Mouse (Mus musculus) right cerebral cortex, postnatal 14 days (tissue): ENCODE results near the gene Cpox.
A peak's percentile ranks its signal among the peaks of the same experiment; 100 is the strongest.

ENCODE experiments used
- DNase-seq: peaks from one replicate; pipeline ENCODE4 v3.0.0; 2022

The Cpox gene

GRCm38 (mm10) chr16:58702329-58702932 is 32.3 kb downstream of the Cpox start:
- no peak for DNase-seq

DNA sequence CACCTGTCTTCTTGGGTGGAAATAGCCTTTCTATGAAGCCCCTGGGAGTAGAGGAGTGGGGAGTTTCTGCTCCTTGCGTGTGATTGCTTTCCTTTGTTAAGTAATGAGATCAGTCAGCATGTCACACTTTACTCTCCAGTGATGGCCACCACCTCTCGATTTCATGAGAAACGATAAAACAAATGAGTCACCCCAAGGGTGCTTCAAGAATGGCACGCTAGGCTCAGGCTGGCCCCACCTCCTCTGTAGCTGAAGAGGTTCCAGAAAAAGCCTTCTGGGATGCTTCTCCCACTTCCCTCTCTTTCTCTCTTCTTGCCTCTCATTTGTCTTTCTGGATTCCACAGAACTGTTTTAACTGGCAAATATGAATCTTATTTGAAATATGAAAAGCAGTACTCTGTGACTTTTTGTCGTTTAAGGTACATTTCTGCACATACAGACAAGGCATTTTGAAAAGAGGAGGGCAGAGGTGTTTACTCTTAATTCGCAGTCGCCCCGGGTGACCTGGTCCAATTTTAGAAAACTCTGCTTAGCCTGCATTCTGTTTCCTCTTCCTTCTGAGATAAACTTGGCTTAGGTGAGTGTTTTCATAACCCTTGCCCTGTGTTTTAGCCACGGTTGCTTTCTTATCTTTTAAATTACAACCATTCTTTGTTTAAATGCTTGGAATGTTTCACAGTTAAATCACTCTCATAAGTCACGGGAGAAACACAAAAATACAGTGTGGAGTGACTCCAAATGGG is 33.5 kb downstream of the Cpox start:
- DNase-seq, result no peak

DNA sequence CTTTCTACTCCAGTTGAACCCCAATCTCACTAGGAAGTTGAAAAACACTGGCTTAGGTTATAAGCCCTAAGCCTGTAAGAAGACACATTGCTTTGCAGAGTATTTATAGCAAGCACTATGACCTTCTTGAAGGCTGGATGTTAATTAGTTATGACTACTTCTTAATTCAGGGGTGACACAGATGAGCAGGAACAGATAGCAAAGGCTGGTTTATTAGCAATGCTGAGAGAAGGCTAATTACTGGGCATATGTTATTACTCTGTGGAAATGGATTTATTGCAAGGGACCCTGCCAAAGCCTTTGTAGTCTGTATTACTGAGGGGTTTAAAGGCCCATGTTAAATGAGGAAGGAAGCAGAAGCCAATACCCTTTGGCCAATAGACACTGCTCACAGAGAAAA is 34.9 kb downstream of the Cpox start:
- no peak for DNase-seq

GRCm38 (mm10) chr16:58707276-58707905 is 37.3 kb downstream of the Cpox start:
- DNase-seq, result no peak

- DNase-seq, result no peak
Measured at GRCm38 (mm10) chr16:58708601-58709475, 38.7 kb downstream of the Cpox start.

DNA sequence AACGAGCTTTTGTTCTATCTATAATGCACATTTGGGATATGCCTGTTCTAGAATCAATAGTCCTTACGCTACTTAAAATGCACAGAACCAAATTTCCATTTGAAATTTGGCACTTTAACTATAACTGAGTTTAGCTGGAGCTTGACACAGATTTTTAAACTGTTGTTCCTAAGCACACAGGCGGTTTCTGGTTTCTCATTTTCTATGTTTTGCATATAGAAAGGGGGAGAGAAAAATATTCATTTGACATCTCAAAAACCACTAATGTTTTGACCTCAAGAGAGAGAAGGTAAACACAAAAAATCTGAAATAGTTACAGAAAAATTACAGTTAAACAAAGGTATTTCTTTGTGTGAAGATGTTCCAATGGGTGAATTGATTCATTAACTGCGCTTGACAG is 39.4 kb downstream of the Cpox start:
- no peak for DNase-seq

GRCm38 (mm10) chr16:58712221-58712620 is 42.1 kb downstream of the Cpox start:
- DNase-seq, result no peak

DNA sequence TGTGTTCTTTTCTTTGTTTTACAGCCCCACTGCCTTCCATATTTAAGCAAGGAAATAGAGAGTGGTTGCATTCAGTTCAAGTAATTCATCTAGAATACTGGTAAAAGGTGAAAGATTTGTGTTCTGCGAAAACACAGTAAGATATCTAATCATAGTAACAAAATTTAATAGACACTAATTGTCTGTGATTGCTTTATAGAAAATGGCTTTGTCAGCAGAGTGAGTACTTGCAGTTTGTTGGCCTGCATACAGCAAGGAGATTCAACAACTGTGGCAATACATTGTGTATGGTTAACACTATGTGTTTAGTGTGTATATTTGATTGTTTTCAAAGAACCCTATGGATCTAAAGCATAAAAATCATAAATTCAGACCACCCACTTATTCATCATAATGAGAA is 43.0 kb downstream of the Cpox start:
- DNase-seq, result no peak

DNA sequence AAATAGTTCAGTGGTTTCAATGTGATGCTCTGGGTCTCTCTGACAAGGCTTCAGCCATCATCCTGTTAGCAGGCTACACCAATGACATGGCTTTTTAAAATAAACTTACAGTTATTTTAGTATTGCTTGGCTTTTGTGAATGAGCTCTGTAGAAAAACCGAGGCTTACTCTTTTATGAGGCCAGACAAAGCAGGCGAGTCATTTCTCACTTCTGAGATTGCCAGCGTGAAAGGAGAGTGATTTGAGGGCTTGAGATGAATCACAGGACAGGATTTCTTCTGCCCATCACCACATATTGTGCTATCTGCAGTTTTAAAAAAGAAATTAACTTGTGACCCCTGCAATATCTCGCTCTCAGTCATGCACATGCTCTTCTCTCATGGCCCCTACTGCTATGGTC is 44.9 kb downstream of the Cpox start:
- no peak for DNase-seq

DNA sequence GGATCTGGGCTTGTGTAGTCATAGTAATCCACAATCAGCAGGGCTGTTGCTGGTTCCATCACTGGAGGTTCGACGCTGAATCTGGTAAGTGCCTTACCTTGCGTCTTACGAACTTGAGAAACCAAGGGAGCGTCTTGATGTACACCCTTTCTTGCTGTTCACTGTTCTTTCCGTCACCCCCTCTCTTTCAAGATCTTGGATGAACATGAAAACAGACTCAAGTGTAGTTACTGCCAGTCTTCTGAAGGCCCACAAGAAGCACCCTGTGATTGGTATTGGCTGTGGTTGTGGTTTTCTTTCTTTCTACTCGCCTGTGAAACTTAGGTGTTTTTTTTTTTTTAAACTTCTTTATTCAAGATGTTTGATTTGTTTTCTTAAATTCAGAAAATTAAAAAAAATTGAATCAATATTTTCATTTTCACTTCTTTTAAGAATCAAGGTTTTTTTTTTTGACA is 48.6 kb downstream of the Cpox start, which contains the start of gene Gpr15:
TSS of gene Gpr15 (minus strand) at position 405 of the 455 bp plus-strand sequence.
- DNase-seq, result no peak

DNA sequence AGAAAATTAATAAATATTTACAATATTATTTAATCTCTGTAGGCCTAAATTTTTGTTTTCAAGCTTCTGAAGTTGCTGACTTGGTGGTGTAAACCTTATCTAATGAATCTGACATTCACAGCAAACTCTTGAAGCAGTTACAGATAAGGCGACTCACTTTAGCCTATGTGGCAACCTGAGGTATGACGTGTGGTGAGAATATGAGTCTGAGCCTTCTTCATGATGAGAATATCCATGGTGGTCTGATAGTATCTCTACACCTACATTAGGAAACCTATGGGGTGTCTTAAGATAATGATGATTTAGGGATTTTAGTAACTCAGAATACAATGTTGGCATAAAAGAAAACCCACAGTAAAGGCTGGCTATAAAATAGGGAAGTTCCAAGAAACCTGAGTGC is 52.2 kb downstream of the Cpox start:
- DNase-seq, result no peak

- DNase-seq, result no peak
Measured at GRCm38 (mm10) chr16:58726680-58727476, 56.8 kb downstream of the Cpox start.

- DNase-seq, result peak; percentile 91
Measured at GRCm38 (mm10) chr16:58727477-58728131, 57.5 kb downstream of the Cpox start, which contains the start of gene Cldnd1. Gene Cldnd1, plus strand, starts transcription at chr16:58727910.

DNA sequence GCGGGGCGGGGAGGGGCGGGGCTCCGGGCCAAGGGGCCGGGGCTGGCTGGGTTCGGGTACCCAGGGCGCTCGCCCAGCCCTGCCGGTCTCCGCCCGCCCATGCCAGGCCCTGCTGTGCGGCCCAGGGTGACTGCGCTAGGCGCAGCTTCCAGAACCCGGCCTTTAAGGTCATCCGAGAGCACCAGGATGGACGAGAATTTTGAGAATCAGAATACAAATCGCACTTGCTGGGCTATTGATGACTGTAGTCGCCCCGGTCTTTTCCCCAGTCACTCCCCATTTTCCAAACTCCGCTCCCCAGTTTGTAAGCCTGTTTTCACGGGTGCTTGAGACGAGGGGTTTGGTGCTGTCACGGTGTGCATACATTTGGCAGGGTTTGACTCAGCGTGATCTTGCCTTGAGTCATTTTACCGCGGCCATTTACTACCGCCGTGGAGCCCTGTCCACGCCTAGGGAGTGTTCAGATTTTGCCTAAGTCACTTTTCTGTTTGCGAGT is 58.1 kb downstream of the Cpox start:
- peak; percentile 9 for DNase-seq

DNA sequence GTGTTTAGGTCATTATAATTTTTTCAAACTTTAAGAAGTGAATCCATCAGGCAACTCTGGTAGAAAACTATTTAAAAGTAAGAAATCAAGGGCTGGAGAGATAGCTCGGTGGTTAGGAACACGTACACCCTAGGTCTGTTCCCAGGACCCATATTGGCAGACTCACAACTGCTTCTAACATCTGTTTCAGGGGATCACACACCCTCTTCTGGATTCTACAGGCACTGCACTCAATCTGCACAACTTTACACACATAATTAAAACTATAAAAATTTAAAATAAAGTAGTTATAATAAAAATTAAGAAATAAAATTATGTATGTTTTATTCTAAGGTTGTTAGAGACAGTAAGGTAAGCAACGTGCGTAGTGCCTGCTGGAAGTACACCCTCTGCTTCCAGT is 68.1 kb downstream of the Cpox start:
- DNase-seq, result no peak

DNA sequence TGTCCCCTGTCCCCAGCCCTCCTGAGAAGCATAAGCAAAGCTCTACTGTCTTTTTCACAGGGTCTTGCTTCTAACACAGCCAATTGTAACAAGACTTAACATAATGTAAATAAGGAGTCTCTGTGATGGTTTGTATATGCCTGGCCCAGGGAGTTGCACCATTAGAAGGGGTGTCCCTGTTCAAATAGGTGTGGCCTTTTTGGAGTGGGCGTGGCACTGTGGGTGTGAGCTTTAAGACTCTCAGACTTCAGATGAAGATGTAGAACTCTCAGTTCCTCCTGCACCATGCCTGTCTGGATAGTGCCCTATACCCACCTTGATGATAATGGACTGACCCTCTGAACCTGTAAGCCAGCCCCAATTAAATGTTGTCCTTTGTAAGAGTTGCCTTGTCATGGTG is 68.7 kb downstream of the Cpox start:
- DNase-seq, result no peak

DNA sequence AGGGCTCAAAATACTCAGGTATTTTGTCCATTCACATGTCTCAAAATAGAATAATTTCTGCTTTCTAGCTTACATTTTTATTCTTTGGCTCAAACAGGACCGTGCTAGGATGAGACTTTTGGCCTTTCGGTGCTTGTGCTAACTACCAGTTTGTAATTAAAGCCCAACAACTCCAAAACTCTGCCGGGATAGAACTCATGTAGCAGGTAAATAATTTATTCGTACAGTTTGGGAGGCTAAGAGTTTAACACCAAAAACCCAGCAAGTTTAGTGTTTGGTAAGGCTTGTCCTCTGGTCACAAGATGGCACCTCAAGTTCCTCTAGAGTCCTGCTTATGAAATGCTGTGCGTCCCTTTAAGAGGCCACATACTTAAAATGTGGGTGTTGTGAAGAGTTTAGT is 70.7 kb downstream of the Cpox start:
- no peak for DNase-seq

DNA sequence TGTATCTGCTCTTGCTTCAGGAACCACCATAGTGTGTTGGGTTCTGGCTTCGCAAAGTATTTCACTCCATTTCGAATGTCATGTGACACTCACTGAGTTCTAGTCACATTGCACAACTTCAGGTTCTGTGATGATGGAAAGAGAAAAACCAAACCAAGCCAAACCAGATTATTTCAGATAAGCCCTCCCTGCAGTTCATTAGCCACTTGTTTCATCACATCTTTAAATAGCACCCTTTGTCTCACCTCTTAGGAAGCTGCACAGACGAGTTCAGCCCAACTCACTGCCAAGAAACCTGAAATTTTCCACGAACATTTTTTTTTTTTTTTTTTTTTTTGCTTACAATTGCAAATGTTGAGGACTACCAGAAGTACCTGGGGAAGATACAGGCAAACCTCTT is 76.6 kb downstream of the Cpox start:
- no peak for DNase-seq

- no peak for DNase-seq
Measured at GRCm38 (mm10) chr16:58751314-58751713, 81.2 kb downstream of the Cpox start.

DNA sequence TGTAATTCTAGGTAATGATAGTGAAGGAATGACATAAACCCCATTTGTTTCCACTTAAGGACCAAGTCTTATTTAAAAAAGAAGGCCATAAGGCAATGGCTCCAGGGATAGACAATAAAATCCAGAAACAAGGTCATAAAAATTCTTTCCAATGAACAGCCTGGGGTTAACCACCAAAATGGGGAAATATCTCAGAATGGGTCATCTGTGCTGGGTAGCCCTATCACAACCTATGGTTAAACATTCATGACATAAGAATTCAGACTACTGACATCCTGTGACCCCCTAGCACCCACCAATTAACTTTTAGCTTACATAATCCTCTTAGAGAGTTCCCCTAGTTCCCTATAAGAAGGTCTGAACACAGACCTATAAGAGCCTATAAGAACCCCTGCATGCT is 86.1 kb downstream of the Cpox start:
- DNase-seq, result no peak

- no peak for DNase-seq
Measured at GRCm38 (mm10) chr16:58763076-58763475, 93.0 kb downstream of the Cpox start, which contains the start of gene Olfr172. Gene Olfr172, minus strand, starts transcription at chr16:58763176.
